Mouse (Mus musculus) kidney, embryonic 14.5 days (tissue): ENCODE results near the gene Ankrd44. TPM values are rescaled to one million over a fixed set of nuclear protein-coding genes. Genes with fewer than 3 reads are reported as not detected.

Experiments
- ATAC-seq: fragments of 200-750 bp; cut with Nextera tagmentation; 2 replicates; pipeline ENCODE4 v1.8.0; 2017; ENCODE audit warnings: moderate number of reproducible peaks, mild to moderate bottlenecking, moderate TSS enrichment, moderate library complexity; ENCODE audit not compliant: low FRiP score, low TSS enrichment
- H3K27ac ChIP-seq: fragments of 300-500 bp; sonication (generic); 2 replicates; pipeline ENCODE4 v1.5.1; 2014; ENCODE audit warnings: low read depth, mild to moderate bottlenecking, low read length, moderate library complexity, mixed read lengths
- H3K27me3 ChIP-seq: fragments of 300-500 bp; sonication (generic); 2 replicates; pipeline ENCODE4 v1.6.1; 2014; ENCODE audit warnings: mild to moderate bottlenecking, low read length; ENCODE audit not compliant: control insufficient read depth, insufficient read depth
- H3K36me3 ChIP-seq: fragments of 300-500 bp; sonication (generic); 2 replicates; pipeline ENCODE4 v1.6.1; 2014; ENCODE audit warnings: low read length, mixed read lengths; ENCODE audit not compliant: control insufficient read depth, insufficient read depth
- H3K4me1 ChIP-seq: fragments of 300-500 bp; sonication (generic); 2 replicates; pipeline ENCODE4 v1.6.1; 2014; ENCODE audit warnings: low read length, mixed read lengths; ENCODE audit not compliant: control insufficient read depth, insufficient read depth
- H3K4me2 ChIP-seq: fragments of 300-500 bp; sonication (generic); replicated peaks from 2 replicates; pipeline ENCODE4 v1.6.1; 2014; ENCODE audit warnings: low read depth, mild to moderate bottlenecking, low read length
- H3K4me3 ChIP-seq: fragments of 300-500 bp; sonication (generic); 2 replicates; pipeline ENCODE4 v1.5.1; 2014; ENCODE audit warnings: mild to moderate bottlenecking, low read length
- H3K9ac ChIP-seq: fragments of 300-500 bp; sonication (generic); 2 replicates; pipeline ENCODE4 v1.6.1; 2014; ENCODE audit warnings: low read depth, mild to moderate bottlenecking, low read length, moderate library complexity
- H3K9me3 ChIP-seq: fragments of 300-500 bp; sonication (generic); 2 replicates; pipeline ENCODE4 v1.6.1; 2016; ENCODE audit warnings: low read length; ENCODE audit not compliant: control insufficient read depth
- WGBS: fragments of 180-500 bp; shearing (Covaris S2); extraction: QIAGEN DNeasy Blood & Tissue Kit; methylation state at CpG from one replicate; pipeline ENCODE4 v1.1.7; 2014; 5-methylcytosine and 5-hydroxymethylcytosine counted together
- polyA plus RNA-seq: library from polyadenylated mRNA; unstranded; fragments of >200 nt; fragmentation: Nextera tagmentation; extraction: Ambion mirVana; gene quantifications from 2 replicates; pipeline ENCODE4 v1.2.1, GENCODE M21; 2014

Gene Ankrd44
- polyA plus RNA-seq, 1 experiment from 2014 or later: 9.0 TPM

GRCm38 (mm10) chr1:54740936-54741335 is 185.3 kb downstream of the Ankrd44 start:
- no peak for ATAC-seq
- H3K4me3 ChIP-seq: no peak overlapping the region
- H3K4me1 ChIP-seq: no peaks in the 10 kb centered on the region
- H3K9me3 ChIP-seq: no peaks in the 10 kb centered on the region
- no peaks in the 10 kb centered on the region for H3K36me3 ChIP-seq
- H3K27me3 ChIP-seq: no peaks in the 10 kb centered on the region; the same call in 1 of the 2 replicates
- no peak overlapping the region for H3K4me2 ChIP-seq
- 90% methylated on average over 5 of the region's 5 CpGs for WGBS
- H3K27ac ChIP-seq: no peak overlapping the region
- H3K9ac ChIP-seq: no peak overlapping the region

GRCm38 (mm10) chr1:54737472-54737871 is 188.7 kb downstream of the Ankrd44 start:
- Histone ChIP-seq H3K4me2 (no peak overlapping the region), H3K9me3 (no peaks in the 10 kb centered on the region), H3K4me3 (no peak overlapping the region), H3K27ac (no peak overlapping the region), H3K9ac (no peak overlapping the region), H3K4me1 (no peaks in the 10 kb centered on the region), H3K36me3 (no peaks in the 10 kb centered on the region), H3K27me3 (no peaks in the 10 kb centered on the region; the same call in 1 of the 2 replicates)
- ATAC-seq: no peak
- 94% methylated on average over 3 of the region's 3 CpGs for WGBS

DNA sequence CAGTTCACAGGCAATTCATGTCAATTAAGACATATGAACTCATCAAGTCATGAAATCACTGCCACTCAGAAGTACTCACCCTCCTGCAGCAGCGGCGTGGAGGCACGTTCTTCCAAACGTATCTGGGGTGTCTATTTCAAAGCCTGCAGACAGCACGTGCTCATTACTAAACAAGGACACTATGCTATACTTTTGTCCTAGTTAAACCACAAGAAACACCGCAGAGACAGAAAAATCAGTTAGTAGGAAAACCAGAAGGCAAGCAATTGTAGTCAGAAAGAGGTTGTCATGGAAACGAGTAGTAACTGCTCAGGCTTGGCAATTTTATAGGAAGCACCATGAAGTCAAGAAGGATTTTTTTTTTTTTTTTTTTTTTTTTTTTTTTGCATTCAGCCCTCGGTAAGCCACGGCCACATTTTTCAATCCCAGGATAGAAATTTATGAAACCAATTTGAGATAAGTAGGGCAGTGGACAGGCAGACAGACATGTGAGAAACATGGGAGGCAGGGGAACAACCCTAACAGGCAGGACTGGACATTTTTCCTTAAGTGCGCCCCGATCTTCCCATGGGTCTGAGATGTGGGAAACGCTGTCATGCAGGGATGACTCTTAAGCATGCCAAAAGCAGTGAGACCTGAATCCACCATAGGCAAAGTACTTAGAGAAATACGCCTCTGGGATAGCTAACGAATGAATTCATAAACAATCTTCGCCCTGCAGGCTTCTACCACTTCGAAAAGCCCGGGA is 191.1 kb downstream of the Ankrd44 start:
- H3K4me2 ChIP-seq: no peak overlapping the region
- H3K27ac ChIP-seq: no peak overlapping the region
- WGBS: 67% methylated on average over 17 of the region's 17 CpGs
- H3K27me3 ChIP-seq: no peaks in the 10 kb centered on the region; the same call in 1 of the 2 replicates
- no peaks in the 10 kb centered on the region for H3K36me3 ChIP-seq
- H3K9me3 ChIP-seq: no peaks in the 10 kb centered on the region
- H3K9ac ChIP-seq: no peak overlapping the region
- no peak for ATAC-seq
- H3K4me1 ChIP-seq: no peaks in the 10 kb centered on the region
- no peak overlapping the region for H3K4me3 ChIP-seq

- Histone ChIP-seq H3K4me2 (no peak overlapping the region), H3K27ac (no peak overlapping the region)
- no peak for ATAC-seq
These were observed 196.9 kb downstream of the Ankrd44 start for GRCm38 (mm10) chr1:54729316-54729715.

DNA sequence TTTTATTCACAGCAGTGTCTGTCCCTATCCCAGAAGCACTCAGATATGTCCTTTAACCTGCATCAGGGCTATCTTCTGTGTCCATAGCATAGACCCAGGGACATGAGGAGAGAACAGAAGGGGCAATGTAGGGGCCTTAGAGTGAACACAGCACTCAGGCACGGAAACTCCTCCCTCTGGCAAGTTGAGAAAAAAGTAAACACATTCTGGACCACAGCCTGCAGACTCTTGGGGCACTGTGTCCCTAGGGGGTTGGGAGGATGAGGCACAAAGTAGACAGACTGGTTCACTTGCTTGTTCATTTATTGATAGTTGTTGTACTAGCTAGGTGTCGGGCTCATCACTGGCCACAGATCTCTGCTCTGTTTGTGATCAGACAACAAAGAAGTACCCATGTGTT is 199.6 kb downstream of the Ankrd44 start:
- H3K9ac ChIP-seq: no peak overlapping the region
- ATAC-seq: no peak

More at GRCm38 (mm10) chr1:54729316-54729715, 196.9 kb downstream of the Ankrd44 start:
- Histone ChIP-seq H3K27me3 (no peaks in the 10 kb centered on the region), H3K36me3 (no peaks in the 10 kb centered on the region), H3K9me3 (no peaks in the 10 kb centered on the region), H3K4me3 (no peak overlapping the region), H3K9ac (no peak overlapping the region), H3K4me1 (no peaks in the 10 kb centered on the region)
- WGBS: 88% methylated on average over 5 of the region's 5 CpGs

GRCm38 (mm10) chr1:54716921-54717320 is 209.3 kb downstream of the Ankrd44 start:
- Histone ChIP-seq H3K9ac (no peak overlapping the region), H3K4me1 (no peaks in the 10 kb centered on the region), H3K36me3 (no peaks in the 10 kb centered on the region), H3K27me3 (no peaks in the 10 kb centered on the region), H3K27ac (no peak overlapping the region), H3K4me2 (no peak overlapping the region), H3K9me3 (no peaks in the 10 kb centered on the region), H3K4me3 (no peak overlapping the region)
- ATAC-seq: no peak
- 92% methylated on average over 6 of the region's 6 CpGs for WGBS

More for the DNA sequence above, 199.6 kb downstream of the Ankrd44 start:
- Histone ChIP-seq H3K4me3 (no peak overlapping the region), H3K9me3 (no peaks in the 10 kb centered on the region), H3K36me3 (no peaks in the 10 kb centered on the region), H3K27ac (no peak overlapping the region), H3K4me2 (no peak overlapping the region), H3K4me1 (no peaks in the 10 kb centered on the region), H3K27me3 (no peaks in the 10 kb centered on the region)
- WGBS: 65% methylated on average over 2 of the region's 2 CpGs

- H3K4me2 ChIP-seq: no peak overlapping the region
- ATAC-seq: no peak
- no peaks in the 10 kb centered on the region for H3K27me3 ChIP-seq
- no peaks in the 10 kb centered on the region for H3K36me3 ChIP-seq
- H3K9me3 ChIP-seq: no peaks in the 10 kb centered on the region
- H3K9ac ChIP-seq: no peak overlapping the region
- H3K4me1 ChIP-seq: no peaks in the 10 kb centered on the region
- 83% methylated on average over 8 of the region's 8 CpGs for WGBS
- H3K4me3 ChIP-seq: no peak overlapping the region
- no peak overlapping the region for H3K27ac ChIP-seq
These were observed 211.0 kb downstream of the Ankrd44 start for GRCm38 (mm10) chr1:54715061-54715760.

DNA sequence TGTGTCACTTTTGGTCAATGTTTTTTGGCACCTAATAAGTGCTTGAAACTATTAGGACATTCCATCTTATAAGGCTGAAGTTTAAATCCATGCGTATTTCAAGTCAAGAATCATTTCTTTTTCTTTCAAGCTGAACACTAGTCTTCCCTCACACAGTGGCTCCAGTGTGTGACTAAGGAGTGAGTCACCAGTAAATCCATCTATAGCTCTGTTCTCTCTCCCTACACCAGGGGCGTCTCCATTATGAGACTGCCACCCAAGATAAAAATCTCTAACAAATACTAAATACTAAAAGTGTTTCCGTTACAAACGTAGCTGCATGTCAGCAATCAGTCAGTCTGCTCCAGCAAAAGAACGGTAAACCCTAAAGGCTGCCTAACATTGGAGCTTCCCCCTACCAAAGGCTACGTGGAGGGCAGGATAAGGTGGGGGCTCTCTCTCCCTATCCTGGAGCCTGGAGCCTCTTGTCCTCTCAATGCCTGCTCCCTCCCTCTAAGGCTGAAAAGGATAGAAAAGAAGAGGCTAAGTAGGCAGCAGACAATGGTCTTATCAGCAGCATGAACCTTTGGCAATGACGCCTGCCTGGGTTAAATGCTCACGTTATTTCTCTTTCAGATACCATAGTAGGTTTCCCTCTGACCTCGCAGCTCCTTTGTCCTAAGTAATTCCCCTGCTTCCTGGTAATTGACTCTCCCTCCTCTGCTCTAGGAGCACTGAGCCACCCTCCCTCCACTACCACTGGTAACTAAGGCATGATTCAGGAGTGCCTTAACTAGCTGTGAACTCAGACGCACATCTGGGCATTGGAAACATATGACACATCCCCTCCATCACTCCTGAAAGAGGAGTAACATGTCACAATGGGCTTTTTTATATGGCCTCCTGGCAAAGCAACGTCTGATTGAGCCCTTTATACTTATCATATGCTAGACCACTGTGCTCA is 212.7 kb downstream of the Ankrd44 start:
- no peak for ATAC-seq
- H3K27me3 ChIP-seq: no peaks in the 10 kb centered on the region
- 58% methylated on average over 11 of the region's 11 CpGs for WGBS

More for the DNA sequence above, 212.7 kb downstream of the Ankrd44 start:
- no peaks in the 10 kb centered on the region for H3K4me1 ChIP-seq
- H3K9me3 ChIP-seq: no peaks in the 10 kb centered on the region
- H3K36me3 ChIP-seq: no peaks in the 10 kb centered on the region
- H3K9ac ChIP-seq: no peak overlapping the region
- no peak overlapping the region for H3K27ac ChIP-seq
- no peak overlapping the region for H3K4me3 ChIP-seq
- no peak overlapping the region for H3K4me2 ChIP-seq
